Mouse (Mus musculus): ENCODE results near the gene Mrpl23.

The Mrpl23 gene

DNA sequence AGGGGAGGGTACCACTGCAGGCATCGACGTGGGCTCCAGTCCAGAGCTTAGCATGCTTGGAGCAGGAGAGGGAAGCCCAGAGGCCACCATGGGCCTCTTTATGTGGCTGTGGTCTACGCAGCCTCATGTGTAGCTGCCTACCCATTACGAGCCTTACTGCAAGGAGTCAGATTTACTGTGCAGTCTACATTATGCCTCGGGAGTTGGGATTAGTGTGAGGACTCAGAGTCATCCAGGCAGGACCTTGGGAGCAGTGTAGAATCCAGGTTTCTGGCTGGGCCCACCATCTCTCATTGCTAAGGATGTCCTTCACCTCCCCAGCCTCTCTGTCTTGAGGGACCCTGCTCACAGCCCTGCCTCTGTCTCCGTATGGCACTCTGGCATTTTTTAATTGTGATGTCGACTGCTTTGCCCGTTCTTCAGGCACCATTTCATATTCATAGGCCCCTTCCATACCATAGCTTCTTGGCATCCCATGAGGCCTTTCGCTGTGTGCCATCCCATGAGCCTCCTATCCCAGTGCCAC is 42.4 kb downstream of the Mrpl23 start:
- no peak for DNase-seq (ENCODE audit: low spot score in 2 of 2)

DNA sequence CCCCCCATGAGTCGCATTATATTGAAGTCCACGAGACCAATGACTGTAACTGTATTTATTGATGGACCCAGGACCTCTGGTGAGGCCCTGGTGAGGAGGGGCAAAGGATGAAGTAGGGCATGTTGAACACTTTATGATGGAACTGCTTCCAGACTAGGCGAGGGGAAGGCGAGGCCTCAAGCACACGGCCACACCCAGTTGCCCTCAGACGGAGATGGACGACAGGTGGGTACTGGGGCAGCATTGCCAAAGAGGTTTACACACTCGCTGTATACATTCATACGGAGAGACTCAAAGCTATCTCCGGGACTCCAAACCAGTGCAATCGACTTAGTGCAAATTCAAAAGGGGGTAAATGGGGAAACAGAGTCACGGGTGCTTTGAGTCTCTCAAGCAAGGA is 43.0 kb downstream of the Mrpl23 start:
- DNase-seq (ENCODE audit: low spot score in 2 of 2): no peak

DNA sequence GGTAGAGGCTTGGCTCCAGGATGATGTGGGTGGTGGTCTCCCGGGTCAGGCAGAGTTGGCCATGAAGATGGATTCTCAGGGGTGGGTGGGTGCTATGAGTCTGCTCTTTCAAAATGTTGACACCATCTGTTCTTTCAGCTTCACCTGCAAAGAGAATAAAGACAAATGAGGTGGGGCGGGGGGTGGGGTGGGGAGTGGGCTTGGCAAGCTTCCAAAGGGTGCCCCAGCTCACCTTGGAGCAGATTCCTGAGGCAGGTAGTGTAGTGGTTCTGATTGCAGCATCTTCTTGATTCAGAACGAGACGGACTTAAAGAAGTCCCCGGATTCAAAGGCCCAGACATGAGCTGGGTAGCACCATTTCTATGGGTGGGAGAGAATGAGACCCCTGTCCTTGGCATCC is 43.5 kb downstream of the Mrpl23 start:
- DNase-seq (ENCODE audit: low spot score in 2 of 2): no peak

DNA sequence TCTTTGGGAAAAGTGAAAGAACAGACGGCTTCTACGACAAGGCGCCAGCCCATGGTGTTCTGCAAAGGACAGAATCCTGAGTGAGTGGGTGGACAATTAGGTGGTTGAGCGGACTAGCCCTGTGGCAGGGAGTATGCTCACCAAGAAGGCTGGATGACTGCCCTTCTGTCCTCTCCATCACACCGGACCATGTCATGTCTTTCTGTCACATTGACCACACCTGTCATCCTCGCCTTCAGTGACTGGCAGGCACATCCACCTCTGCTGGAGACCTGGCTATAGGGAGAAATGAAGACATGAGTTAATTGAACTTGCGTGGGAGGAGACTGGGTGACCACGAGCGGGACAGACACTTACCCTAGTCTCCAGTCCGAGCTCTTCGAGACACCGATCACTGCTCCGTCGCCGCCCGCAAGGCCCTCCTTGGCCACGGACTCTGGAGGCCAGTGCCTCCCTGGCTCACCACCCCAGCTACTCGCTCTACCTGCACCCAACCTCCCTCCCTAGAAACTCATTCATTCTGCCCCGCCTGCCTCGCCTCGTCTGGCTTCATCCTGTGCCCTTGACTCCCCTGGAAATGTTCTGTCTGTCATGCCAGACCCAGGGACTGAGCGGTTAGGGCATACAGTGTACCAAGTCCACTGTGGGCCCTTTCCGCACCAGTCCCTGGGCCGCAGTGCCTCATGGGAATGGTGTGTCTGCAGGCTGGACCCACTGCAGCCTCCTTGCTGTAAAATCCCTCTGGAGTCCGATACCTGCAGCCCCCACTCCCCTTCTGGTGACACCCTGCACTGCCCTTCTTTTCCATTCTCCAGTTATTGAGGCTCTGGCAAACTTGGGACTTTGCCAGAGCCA is 44.2 kb downstream of the Mrpl23 start:
- no peak for DNase-seq (ENCODE audit: low spot score in 2 of 2)

DNA sequence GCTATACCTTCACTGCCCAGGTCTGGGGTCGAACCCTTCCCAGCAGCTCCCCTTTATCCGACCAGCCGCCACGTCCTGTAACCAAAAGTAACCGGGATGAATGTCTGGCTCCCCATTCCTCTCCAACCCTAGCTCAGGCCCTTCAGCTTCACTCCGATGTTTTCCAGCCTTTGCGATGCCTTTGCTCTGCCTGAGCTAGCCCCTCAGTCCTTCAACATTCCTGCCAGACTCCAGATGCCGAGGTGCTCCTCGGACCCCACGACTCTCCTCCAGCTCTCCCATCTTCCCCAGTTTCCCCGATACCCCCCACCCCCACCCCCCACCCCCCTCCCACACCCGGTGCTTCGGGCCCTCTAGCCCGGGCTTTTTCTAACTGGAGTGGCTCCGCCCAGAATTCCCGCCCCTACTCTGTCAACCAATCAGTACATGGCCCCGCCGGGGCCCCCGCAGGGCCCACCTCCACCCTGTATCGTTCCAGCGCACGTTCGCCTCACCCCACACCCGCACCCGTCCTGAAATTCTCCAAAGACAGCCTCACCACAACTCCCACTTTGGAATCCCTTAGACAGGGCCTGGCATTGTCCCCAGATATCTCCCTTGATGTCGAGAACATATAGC is 45.4 kb downstream of the Mrpl23 start:
- DNase-seq (ENCODE audit: low spot score in 2 of 2): no peak

DNA sequence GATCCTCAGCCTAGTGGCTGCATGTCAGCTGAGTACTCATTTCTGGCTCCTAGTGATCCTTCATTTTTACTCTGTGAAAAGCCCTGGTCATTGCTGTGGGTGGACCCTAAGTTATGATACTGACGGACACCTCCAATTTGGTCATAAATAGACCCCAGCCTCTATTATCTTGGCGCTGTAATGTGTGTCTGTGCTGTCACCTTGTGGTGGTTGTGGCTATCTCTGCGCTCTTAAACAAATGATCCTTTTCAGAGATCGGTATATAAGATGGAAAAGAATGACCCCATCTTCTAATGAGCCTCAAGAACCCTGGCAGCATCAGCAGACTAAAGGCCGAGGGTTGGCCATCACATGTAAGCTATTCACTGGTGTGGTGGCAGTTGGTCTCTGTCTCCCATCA is 46.6 kb downstream of the Mrpl23 start:
- no peak for DNase-seq (ENCODE audit: low spot score in 2 of 2)

DNA sequence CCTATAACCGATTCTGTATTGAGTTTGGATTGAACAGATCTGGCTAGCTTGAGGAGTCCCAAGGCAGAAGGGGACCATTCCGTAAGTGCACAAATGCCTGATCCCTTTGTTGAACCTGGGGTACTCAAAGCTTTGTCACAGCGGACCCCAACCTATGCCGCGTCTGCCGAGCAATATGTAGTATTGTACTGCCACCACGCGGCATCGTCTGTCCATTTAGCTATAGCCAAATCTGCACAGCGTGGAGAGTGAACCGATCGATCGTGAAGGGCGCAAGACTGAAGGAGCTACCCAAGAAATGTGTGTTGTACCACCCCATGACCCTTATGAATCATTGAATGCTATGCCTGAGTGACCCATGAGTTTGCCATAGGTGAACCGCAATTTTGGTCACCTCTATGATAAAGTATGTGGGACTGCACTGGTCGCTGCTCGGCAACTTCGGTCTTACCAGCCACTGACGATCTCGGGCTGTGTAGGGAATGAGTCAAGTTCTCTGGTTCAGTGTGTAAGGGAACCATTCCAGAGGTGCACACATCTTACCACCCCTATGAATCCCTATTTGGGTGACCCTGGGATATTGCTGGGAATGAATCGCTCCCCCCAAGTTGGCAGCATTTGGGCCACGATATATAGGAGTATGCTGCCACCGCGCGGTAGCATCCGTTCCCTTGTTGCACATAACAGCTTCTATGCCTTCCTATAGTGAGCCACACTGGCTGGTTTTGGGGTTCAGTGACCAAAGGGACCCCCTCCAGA is 47.8 kb downstream of the Mrpl23 start:
- DNase-seq (ENCODE audit: low spot score in 2 of 2): peak; percentile 19 to 58

DNA sequence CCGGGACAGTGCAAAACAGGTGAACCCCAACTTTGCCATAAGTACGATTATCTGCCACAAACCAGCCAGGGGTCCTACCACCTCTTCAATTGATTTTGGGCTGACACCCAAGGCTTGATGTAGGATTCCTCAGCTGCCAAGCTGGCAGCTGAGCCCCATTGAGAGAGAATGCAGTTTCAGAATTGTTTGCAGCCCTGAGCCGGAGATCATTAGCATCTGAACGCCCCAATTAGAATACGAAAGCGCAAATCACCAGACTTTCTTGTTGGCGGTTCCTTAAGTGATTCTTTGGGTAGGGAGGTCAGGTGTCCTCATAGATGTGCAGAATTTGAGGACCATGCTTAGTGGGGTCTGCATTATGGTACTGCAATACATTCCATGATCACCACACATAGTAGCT is 48.7 kb downstream of the Mrpl23 start:
- DNase-seq (ENCODE audit: low spot score in 2 of 2): no peak

DNA sequence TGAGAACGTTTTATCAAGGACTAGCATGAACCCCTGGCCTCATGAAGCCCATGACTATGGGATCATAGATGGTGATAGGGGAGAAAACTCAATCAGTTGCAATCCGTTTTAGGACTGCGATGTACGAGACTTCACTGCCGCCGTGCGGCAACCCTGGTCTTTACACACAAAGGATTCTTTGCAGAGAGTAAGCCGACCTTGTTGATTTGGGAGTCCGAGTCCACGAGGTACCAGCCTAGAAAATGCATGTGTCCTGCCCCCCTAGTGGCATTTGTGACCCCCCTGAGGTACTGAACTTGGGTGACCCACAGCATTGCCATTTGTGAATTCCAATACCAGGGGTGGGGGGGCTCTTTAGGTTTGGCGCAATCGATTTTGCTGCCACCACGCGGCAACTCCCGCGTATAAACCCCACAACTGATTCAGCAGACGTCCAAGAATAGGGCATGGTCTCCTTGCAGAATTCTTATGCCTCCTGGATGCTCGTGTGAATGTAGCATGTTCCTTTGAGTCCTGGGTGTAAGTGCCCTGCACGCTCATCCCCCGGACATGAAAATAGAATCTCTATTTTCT is 49.3 kb downstream of the Mrpl23 start:
- peak; percentile 26 to 36 for DNase-seq (ENCODE audit: low spot score in 2 of 2)

DNA sequence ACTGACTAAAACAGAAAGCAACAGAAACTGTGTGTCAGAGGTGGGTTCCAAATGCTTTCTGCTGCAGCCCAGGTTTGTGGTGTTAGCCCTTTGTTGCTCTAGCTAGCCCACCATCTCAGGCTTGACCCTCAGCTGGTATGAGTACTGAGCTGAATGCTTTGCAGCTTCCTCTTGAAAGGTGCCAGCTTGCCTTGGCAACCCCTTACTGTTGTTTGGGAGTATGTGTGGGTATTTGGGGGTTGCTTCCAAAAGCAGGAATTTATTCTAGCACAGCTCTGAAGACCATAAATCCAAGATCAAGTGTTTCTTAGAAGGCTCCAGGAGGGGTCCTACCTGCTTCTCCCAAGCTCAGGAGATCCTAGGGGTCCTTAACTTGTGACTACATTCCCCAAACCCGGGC is 52.4 kb downstream of the Mrpl23 start:
- DNase-seq (ENCODE audit: low spot score in 2 of 2): no peak

DNA sequence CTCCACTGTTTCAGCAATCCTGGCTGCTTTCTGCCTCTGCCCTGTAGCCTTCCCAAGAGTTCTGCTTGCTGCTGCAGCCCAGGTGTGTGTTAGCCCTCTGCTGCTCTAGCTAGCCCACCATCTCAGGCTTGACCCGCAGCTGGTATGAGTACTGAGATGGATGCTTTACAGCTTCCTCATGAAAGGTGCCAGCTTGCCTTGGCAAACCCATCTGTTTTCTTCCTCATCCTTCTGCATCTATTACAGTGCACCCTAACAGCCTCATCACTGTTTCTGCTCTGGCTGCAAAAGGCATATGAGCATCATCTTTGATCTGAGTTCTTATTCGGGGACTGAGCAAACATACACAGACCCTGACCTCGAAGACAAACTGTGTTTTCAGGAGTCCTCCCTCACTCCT is 53.4 kb downstream of the Mrpl23 start:
- DNase-seq (ENCODE audit: low spot score in 2 of 2): no peak

DNA sequence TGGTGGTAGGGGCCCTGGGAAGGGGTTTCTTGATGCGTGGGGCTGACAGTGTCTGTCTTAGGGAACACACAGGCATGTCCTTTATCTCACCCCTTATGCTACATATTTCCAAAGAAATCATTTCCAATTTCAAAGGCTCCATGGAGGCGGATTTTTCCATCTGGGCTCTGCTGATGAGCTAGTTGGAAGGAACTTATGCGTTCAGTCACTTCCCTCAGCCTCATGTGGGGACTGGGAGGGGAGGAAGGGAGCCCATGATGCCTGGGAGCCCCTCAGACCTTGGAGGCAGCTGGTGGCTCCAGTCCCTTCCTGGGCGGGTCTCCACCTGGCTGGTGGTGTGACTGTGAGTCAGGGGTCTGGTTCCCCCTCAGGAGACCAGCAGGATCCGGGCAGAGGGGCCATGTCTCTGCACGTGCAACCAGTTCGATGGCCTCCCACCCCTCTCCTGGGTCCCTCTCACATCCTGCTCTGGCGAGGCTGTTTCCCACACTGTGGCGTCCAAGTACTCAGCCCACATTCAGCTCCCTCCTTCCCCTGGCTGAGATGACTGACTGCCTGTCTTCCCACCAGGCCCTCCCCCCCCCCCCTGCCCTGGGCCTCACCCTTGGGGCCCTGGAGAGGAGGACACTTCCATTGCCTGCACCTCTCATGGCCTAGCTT is 55.9 kb downstream of the Mrpl23 start:
- no peak for DNase-seq (ENCODE audit: low spot score in 2 of 2)

Measured in thymus, postnatal 10 days (tissue).